ENCODE assay signal across 22 mouse cellular contexts in genomic region chr5:115207892-115208291, GRCm38 (mm10). TPM values are rescaled to one million over a fixed set of nuclear protein-coding genes. Genes with fewer than 3 reads are reported as not detected.
DNase-seq lines count a peak whose midpoint lies in the region; ATAC-seq and TF ChIP-seq lines count a peak whose summit lies in the region.
"Had no signal": no experiment of that assay in that cellular context is flagged by ENCODE, and none has a peak within 500 bp of the region (broad histone marks: within the 10 kb centered on the region; RNA-seq: fewer than 3 reads in every experiment).

No protein-coding gene starts in this region.

- no peak overlapping the region for H3K4me3 ChIP-seq in hindbrain, embryonic 12.5 days
- H3K4me3 ChIP-seq in hindbrain, embryonic 13.5 days = no peak overlapping the region
- H3K4me3 ChIP-seq in stomach, embryonic 16.5 days (replicated peaks; ENCODE audit: low read length) = no peak overlapping the region
- no peak overlapping the region for H3K4me3 ChIP-seq in stomach, postnatal 0 days (ENCODE audit: low read depth, low read length)
- no peak overlapping the region for H3K4me3 ChIP-seq in midbrain, embryonic 14.5 days (replicated peaks; ENCODE audit: low read depth, low read length)
- H3K4me3 ChIP-seq: heart, embryonic 15.5 days; liver, embryonic 13.5 days; lung, embryonic 15.5 days; midbrain, embryonic 10.5 days had no signal

- peaks cover 30% of the 10 kb centered on the region for H3K27me3 ChIP-seq in hindbrain, embryonic 12.5 days
- H3K27me3 ChIP-seq in hindbrain, embryonic 13.5 days = 0 out of 2 replicates have a peak, but pooled peaks cover 13% of the 10 kb centered on the region
- peaks cover 7% of the 10 kb centered on the region; the same call in 1 of the 2 replicates for H3K27me3 ChIP-seq in stomach, embryonic 16.5 days (ENCODE audit: control insufficient read depth, insufficient read depth, low read length)
- no peaks in the 10 kb centered on the region for H3K27me3 ChIP-seq in stomach, postnatal 0 days (ENCODE audit: control insufficient read depth, insufficient read depth, low read length)
- H3K27me3 ChIP-seq in midbrain, embryonic 14.5 days (ENCODE audit: control insufficient read depth, insufficient read depth, low read length) = no peaks in the 10 kb centered on the region

- DNase-seq in cerebellum, adult 9-10 months = peak; percentile 65
- DNase-seq in cerebellum, adult 11 months = no peak
- DNase-seq in stomach, postnatal 0 days (ENCODE audit: low spot score) = no peak
- DNase-seq in midbrain, embryonic 14.5 days = no peak
- DNase-seq: adrenal gland, postnatal 25 days; embryo, embryonic 11 days; gastrocnemius, postnatal 25 days; heart, postnatal 4 days; layer of hippocampus, postnatal 36 days; liver, embryonic 13.5 days; right cerebral cortex, adult 18-20 months; thymus, postnatal 36 days had no signal

- 0 out of 2 replicates have a peak overlapping the region, but pooled peaks have one; percentile 19 for H3K9ac ChIP-seq in hindbrain, embryonic 12.5 days
- no peak overlapping the region for H3K9ac ChIP-seq in hindbrain, embryonic 13.5 days
- 0 out of 2 replicates have a peak overlapping the region, but pooled peaks have one; percentile 29 for H3K9ac ChIP-seq in stomach, embryonic 16.5 days (ENCODE audit: low read length)
- no peak overlapping the region for H3K9ac ChIP-seq in stomach, postnatal 0 days (ENCODE audit: low read length)
- H3K9ac ChIP-seq in midbrain, embryonic 14.5 days (replicated peaks; ENCODE audit: low read length) = no peak overlapping the region
- H3K9ac ChIP-seq: heart, embryonic 15.5 days; liver, embryonic 13.5 days; lung, embryonic 15.5 days had no signal

- H3K9me3 ChIP-seq in hindbrain, embryonic 12.5 days (replicated peaks) = no peaks in the 10 kb centered on the region
- H3K9me3 ChIP-seq in hindbrain, embryonic 13.5 days = no peaks in the 10 kb centered on the region
- H3K9me3 ChIP-seq in stomach, embryonic 16.5 days (replicated peaks; ENCODE audit: control insufficient read depth, low read length) = no peaks in the 10 kb centered on the region
- no peaks in the 10 kb centered on the region for H3K9me3 ChIP-seq in stomach, postnatal 0 days (ENCODE audit: control insufficient read depth, low read length)
- no peaks in the 10 kb centered on the region for H3K9me3 ChIP-seq in midbrain, embryonic 14.5 days (ENCODE audit: control insufficient read depth, low read length)
- H3K9me3 ChIP-seq: heart, embryonic 15.5 days; liver, embryonic 13.5 days; lung, embryonic 15.5 days; midbrain, embryonic 10.5 days had no signal

- no peak for TF ChIP-seq CTCF in stomach, postnatal 0 days (IDR thresholded peaks at IDR 0.05; ENCODE audit: low read depth)

- H3K36me3 ChIP-seq in hindbrain, embryonic 12.5 days = no peaks in the 10 kb centered on the region
- no peaks in the 10 kb centered on the region for H3K36me3 ChIP-seq in hindbrain, embryonic 13.5 days
- H3K36me3 ChIP-seq in stomach, embryonic 16.5 days (ENCODE audit: control insufficient read depth, insufficient read depth, low read length) = no peaks in the 10 kb centered on the region
- H3K36me3 ChIP-seq in stomach, postnatal 0 days (ENCODE audit: control insufficient read depth, insufficient read depth, low read length) = no peaks in the 10 kb centered on the region
- no peaks in the 10 kb centered on the region for H3K36me3 ChIP-seq in midbrain, embryonic 14.5 days (ENCODE audit: control insufficient read depth, insufficient read depth, low read length)
- H3K36me3 ChIP-seq: heart, embryonic 15.5 days; liver, embryonic 13.5 days; lung, embryonic 15.5 days; midbrain, embryonic 10.5 days had no signal

- no peak overlapping the region for H3K27ac ChIP-seq in hindbrain, embryonic 12.5 days
- no peak overlapping the region for H3K27ac ChIP-seq in hindbrain, embryonic 13.5 days
- no peak overlapping the region for H3K27ac ChIP-seq in stomach, embryonic 16.5 days (ENCODE audit: low read length)
- no peak overlapping the region for H3K27ac ChIP-seq in stomach, postnatal 0 days (replicated peaks)
- no peak overlapping the region for H3K27ac ChIP-seq in midbrain, embryonic 14.5 days (replicated peaks; ENCODE audit: low read depth, low read length)
- H3K27ac ChIP-seq: heart, embryonic 15.5 days; hindbrain, postnatal 0 days; kidney, postnatal 0 days; liver, embryonic 13.5 days; lung, embryonic 15.5 days; macrophage; midbrain, embryonic 10.5 days had no signal

- H3K4me2 ChIP-seq in hindbrain, embryonic 12.5 days (replicated peaks) = no peak overlapping the region
- H3K4me2 ChIP-seq in hindbrain, embryonic 13.5 days = no peak overlapping the region
- H3K4me2 ChIP-seq in stomach, embryonic 16.5 days (ENCODE audit: low read depth, low read length) = no peak overlapping the region
- H3K4me2 ChIP-seq in stomach, postnatal 0 days (replicated peaks; ENCODE audit: low read depth) = no peak overlapping the region
- H3K4me2 ChIP-seq in midbrain, embryonic 14.5 days (ENCODE audit: low read length) = no peak overlapping the region
- H3K4me2 ChIP-seq: heart, embryonic 15.5 days; liver, embryonic 13.5 days; lung, embryonic 15.5 days had no signal

- no peak for TF ChIP-seq EP300 in stomach, postnatal 0 days (optimal IDR thresholded peaks at IDR 0.05)

- H3K4me1 ChIP-seq in hindbrain, embryonic 12.5 days = peaks cover 19% of the 10 kb centered on the region
- peaks cover 24% of the 10 kb centered on the region for H3K4me1 ChIP-seq in hindbrain, embryonic 13.5 days (replicated peaks)
- H3K4me1 ChIP-seq in stomach, embryonic 16.5 days (ENCODE audit: control insufficient read depth, insufficient read depth, low read length) = peaks cover 12% of the 10 kb centered on the region
- H3K4me1 ChIP-seq in stomach, postnatal 0 days (replicated peaks; ENCODE audit: control insufficient read depth, insufficient read depth) = no peaks in the 10 kb centered on the region
- peaks cover 8% of the 10 kb centered on the region for H3K4me1 ChIP-seq in midbrain, embryonic 14.5 days (ENCODE audit: control insufficient read depth, insufficient read depth, low read length)

- no peak for ATAC-seq in hindbrain, embryonic 12.5 days (ENCODE audit: low FRiP score)
- no peak for ATAC-seq in hindbrain, embryonic 13.5 days (ENCODE audit: low FRiP score)
- ATAC-seq in stomach, embryonic 16.5 days (ENCODE audit: insufficient read depth, low FRiP score) = no peak
- no peak for ATAC-seq in stomach, postnatal 0 days (ENCODE audit: low FRiP score, low TSS enrichment)
- no peak for ATAC-seq in midbrain, embryonic 14.5 days (ENCODE audit: low FRiP score, low TSS enrichment)
- ATAC-seq: hindbrain, postnatal 0 days; intestine, postnatal 0 days had no signal

- WGBS in hindbrain, embryonic 12.5 days = 12% methylated on average over 9 of the region's 16 CpGs
- WGBS in hindbrain, embryonic 13.5 days = 19% methylated on average over 9 of the region's 16 CpGs
- WGBS in stomach, embryonic 16.5 days = 18% methylated on average over 9 of the region's 16 CpGs
- WGBS in stomach, postnatal 0 days = 17% methylated on average over 9 of the region's 16 CpGs
- WGBS in midbrain, embryonic 14.5 days = 14% methylated on average over 10 of the region's 16 CpGs

RNA-seq across cellular contexts. Expression of gene Cabp1, which starts 13.7 kb away (rescaled TPM):
- 10.3 and 10.5 TPM in 2 replicates for polyA plus RNA-seq in hindbrain, embryonic 12.5 days (2016; fragmentation: Nextera tagmentation; extraction: Ambion mirVana)
- polyA plus RNA-seq in hindbrain, embryonic 13.5 days (2015; fragmentation: Nextera tagmentation; extraction: Ambion mirVana) = 12.4 and 13.0 TPM in 2 replicates
- polyA plus RNA-seq in stomach, embryonic 16.5 days (2015; fragmentation: Nextera tagmentation; extraction: Ambion mirVana) = 0.65 and 1.4 TPM in 2 replicates
- 0.44 and 0.67 TPM in 2 replicates for polyA plus RNA-seq in stomach, postnatal 0 days (2015; fragmentation: Nextera tagmentation; extraction: Ambion mirVana)
- polyA plus RNA-seq in midbrain, embryonic 14.5 days (2014; fragmentation: Nextera tagmentation; extraction: Ambion mirVana) = 6.6 and 6.9 TPM in 2 replicates
- polyA plus RNA-seq: liver, embryonic 13.5 days; macrophage had no signal

RNA-seq across cellular contexts. Expression of gene Pop5, which starts 27.7 kb away (rescaled TPM):
- polyA plus RNA-seq in hindbrain, embryonic 12.5 days (2016; fragmentation: Nextera tagmentation; extraction: Ambion mirVana) = 78.6 and 90.5 TPM in 2 replicates
- 103 and 105 TPM in 2 replicates for polyA plus RNA-seq in hindbrain, embryonic 13.5 days (2015; fragmentation: Nextera tagmentation; extraction: Ambion mirVana)
- polyA plus RNA-seq in stomach, embryonic 16.5 days (2015; fragmentation: Nextera tagmentation; extraction: Ambion mirVana) = 88.6 and 100 TPM in 2 replicates
- polyA plus RNA-seq in stomach, postnatal 0 days (2015; fragmentation: Nextera tagmentation; extraction: Ambion mirVana) = 83.9 and 85.3 TPM in 2 replicates
- 95.6 and 106 TPM in 2 replicates for polyA plus RNA-seq in midbrain, embryonic 14.5 days (2014; fragmentation: Nextera tagmentation; extraction: Ambion mirVana)

RNA-seq across cellular contexts. Expression of gene Mlec, which starts 49.9 kb away (rescaled TPM):
- polyA plus RNA-seq in hindbrain, embryonic 12.5 days (2016; fragmentation: Nextera tagmentation; extraction: Ambion mirVana) = 65.0 and 72.9 TPM in 2 replicates
- polyA plus RNA-seq in hindbrain, embryonic 13.5 days (2015; fragmentation: Nextera tagmentation; extraction: Ambion mirVana) = 22.3 and 27.2 TPM in 2 replicates
- 66.2 and 68.8 TPM in 2 replicates for polyA plus RNA-seq in stomach, embryonic 16.5 days (2015; fragmentation: Nextera tagmentation; extraction: Ambion mirVana)
- 30.4 and 34.0 TPM in 2 replicates for polyA plus RNA-seq in stomach, postnatal 0 days (2015; fragmentation: Nextera tagmentation; extraction: Ambion mirVana)
- polyA plus RNA-seq in midbrain, embryonic 14.5 days (2014; fragmentation: Nextera tagmentation; extraction: Ambion mirVana) = 14.6 and 18.6 TPM in 2 replicates

Comparison
In these comparisons a context has a peak if more than half of its experiments do, and no peak if none do; other contexts are left out.
1. H3K9ac ChIP-seq: peak in hindbrain, embryonic 12.5 days (single experiment) and stomach, embryonic 16.5 days (single experiment); none in hindbrain, embryonic 13.5 days (single experiment), stomach, postnatal 0 days (single experiment) and midbrain, embryonic 14.5 days (single experiment).